Mouse (Mus musculus) neural tube, embryonic 12.5 days (tissue): ENCODE data around the gene Mei1. TPM values are rescaled to one million over a fixed set of nuclear protein-coding genes. Genes with fewer than 3 reads are reported as not detected.

Source experiments
- ATAC-seq: fragments of 200-750 bp; cut with Nextera tagmentation; 2 replicates; pipeline ENCODE4 v1.8.0; 2017; ENCODE audit warnings: low read depth, mild to moderate bottlenecking, moderate TSS enrichment, moderate library complexity; ENCODE audit not compliant: low FRiP score
- H3K27ac ChIP-seq: fragments of 300-500 bp; sonication (generic); 2 replicates; pipeline ENCODE4 v1.5.1; 2016
- H3K27me3 ChIP-seq: fragments of 300-500 bp; sonication (generic); replicated peaks from 2 replicates; pipeline ENCODE4 v1.6.1; 2016; ENCODE audit warnings: mild to moderate bottlenecking
- H3K36me3 ChIP-seq: fragments of 300-500 bp; sonication (generic); 2 replicates; pipeline ENCODE4 v1.6.1; 2016; ENCODE audit warnings: mild to moderate bottlenecking
- H3K4me1 ChIP-seq: fragments of 300-500 bp; sonication (generic); 2 replicates; pipeline ENCODE4 v1.6.1; 2016
- H3K4me2 ChIP-seq: fragments of 300-500 bp; sonication (generic); replicated peaks from 2 replicates; pipeline ENCODE4 v1.6.1; 2016; ENCODE audit warnings: mild to moderate bottlenecking
- H3K4me3 ChIP-seq: fragments of 300-500 bp; sonication (generic); 2 replicates; pipeline ENCODE4 v1.5.1; 2016
- H3K9ac ChIP-seq: fragments of 300-500 bp; sonication (generic); 2 replicates; pipeline ENCODE4 v1.6.1; 2016; ENCODE audit warnings: mild to moderate bottlenecking
- H3K9me3 ChIP-seq: fragments of 300-500 bp; sonication (generic); 2 replicates; pipeline ENCODE4 v1.6.1; 2016; ENCODE audit warnings: mild to moderate bottlenecking
- WGBS: fragments of 180-500 bp; shearing (Covaris S2); methylation state at CpG from one replicate; pipeline ENCODE4 v1.1.7; 2016; 5-methylcytosine and 5-hydroxymethylcytosine counted together
- polyA plus RNA-seq: library from polyadenylated mRNA; unstranded; fragments of >200 nt; fragmentation: Nextera tagmentation; extraction: Ambion mirVana; gene quantifications from 2 replicates; pipeline ENCODE4 v1.2.1, GENCODE M21; 2016

Mei1 gene
- polyA plus RNA-seq, 1 experiment from 2014 or later, result 0.08 TPM

DNA sequence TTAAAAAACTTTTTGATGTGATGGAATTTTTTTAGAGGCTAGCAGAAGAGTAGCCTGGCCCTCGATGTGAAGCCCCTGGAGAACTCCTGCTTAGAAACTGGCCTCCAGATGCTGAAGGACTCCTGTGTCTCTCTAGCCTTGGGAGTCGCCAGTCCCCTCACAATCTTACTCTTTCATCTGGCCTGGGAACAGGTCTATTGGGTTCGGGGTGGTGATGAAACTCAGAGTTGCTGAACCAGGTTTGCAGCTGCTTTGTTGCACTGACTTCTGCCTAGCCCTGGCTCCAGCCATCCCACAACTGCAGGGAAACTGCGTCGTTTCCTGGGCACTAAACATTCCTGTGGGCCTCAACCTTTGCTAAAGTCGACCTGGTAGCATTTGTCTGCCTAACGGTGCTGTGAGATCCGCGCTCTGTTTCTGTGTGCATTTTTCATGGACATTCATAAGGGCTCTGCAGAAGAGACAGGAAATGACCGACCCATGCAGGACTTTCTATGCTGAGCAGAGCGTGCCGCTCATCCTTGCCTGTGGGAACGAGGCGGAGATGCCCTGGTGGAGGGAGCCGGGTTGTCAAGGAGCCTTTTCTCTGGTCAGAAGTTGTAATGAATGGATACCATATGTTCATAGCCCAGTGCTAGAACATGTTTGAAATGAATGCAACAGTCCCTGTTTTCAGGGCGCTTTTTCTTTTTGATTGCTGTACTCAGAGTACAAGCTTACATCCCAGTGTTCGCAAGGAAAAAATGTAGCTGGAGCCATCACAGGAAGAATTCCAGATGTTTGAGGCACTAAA lies 88.6 kb downstream of the Mei1 start:
- H3K4me2 ChIP-seq, result 0 out of 2 replicates have a peak overlapping the region, but pooled peaks have one; percentile 22
- no peaks in the 10 kb centered on the region for H3K27me3 ChIP-seq
- WGBS, result 58% methylated on average over 17 of the region's 17 CpGs
- H3K4me3 ChIP-seq, result no peak overlapping the region
- H3K36me3 ChIP-seq, result peaks cover 12% of the 10 kb centered on the region
- H3K9me3 ChIP-seq, result no peaks in the 10 kb centered on the region
- H3K27ac ChIP-seq, result no peak overlapping the region
- H3K9ac ChIP-seq, result no peak overlapping the region
- H3K4me1 ChIP-seq, result peaks cover 41% of the 10 kb centered on the region
- no peak for ATAC-seq

DNA sequence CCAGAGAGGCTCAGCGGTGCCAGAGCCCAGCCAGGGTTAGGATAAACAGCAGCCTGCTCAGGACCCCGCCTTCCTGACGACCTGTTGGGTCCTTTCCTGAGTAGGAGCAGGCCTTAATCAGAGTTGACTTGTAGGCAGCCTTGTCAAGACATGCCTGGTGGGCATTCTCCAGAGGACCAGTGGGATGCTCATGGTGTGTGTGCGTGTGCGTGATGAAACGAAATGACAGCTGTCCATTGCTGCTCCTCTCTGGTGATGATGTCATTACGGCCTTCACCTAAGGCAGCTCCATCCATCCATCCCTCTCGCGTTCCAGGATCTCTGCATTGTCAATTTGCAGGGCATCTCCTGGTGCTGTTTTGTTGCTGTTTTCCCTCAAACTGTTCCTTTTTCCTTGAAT lies 89.7 kb downstream of the Mei1 start:
- Histone ChIP-seq H3K27me3 (no peaks in the 10 kb centered on the region), H3K9me3 (no peaks in the 10 kb centered on the region), H3K4me2 (no peak overlapping the region), H3K36me3 (peaks cover 12% of the 10 kb centered on the region), H3K27ac (no peak overlapping the region), H3K4me3 (no peak overlapping the region), H3K9ac (no peak overlapping the region), H3K4me1 (peaks cover 50% of the 10 kb centered on the region)
- ATAC-seq, result no peak
- 86% methylated on average over 9 of the region's 9 CpGs for WGBS

DNA sequence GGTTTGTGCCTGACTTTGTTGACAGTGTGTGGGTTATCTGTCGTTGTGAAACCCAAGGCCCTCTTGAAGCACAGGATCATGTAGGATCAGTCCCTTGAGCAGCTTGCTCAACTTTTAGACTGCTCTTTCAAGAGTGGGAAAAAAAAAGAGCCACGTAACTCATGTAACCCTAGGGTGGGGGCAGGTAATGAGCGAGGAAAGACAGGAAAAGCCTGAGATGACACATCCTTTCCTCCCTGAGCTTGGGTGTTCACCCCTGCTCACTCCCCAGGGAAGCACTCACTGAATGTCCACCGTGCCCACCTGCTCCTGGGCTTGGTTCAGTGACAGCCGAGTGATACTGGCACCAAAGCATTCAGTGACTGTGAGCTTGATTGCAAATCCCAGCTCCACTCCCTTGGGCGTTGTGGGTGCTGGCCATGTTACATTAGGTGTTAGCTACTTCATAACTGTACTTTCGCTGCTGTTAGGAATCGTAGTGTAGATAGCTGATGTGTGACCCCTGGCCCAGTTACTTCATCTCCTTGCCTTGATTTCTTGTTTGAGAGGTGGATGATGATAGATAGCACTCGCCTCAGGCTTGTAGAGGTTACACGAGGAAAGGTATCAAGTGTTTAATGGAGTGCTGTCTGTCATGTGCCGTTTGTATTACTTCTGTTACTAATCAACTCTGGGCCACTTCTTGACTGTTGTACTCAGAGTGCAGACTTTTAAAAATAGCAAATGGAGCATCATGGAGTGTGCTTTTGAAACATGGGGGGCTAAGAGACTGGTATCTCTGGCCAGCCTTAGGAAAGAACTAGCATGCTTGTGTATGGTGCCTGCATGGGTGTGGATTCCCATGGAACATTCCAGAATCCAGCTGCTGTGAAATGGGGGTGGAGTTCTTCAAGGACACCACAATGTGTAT lies 91.2 kb downstream of the Mei1 start:
- Histone ChIP-seq H3K4me2 (no peak overlapping the region), H3K27ac (no peak overlapping the region), H3K9me3 (no peaks in the 10 kb centered on the region), H3K9ac (no peak overlapping the region), H3K4me3 (no peak overlapping the region), H3K27me3 (no peaks in the 10 kb centered on the region), H3K4me1 (peaks cover 55% of the 10 kb centered on the region), H3K36me3 (peaks cover 7% of the 10 kb centered on the region)
- ATAC-seq, result no peak
- WGBS, result 82% methylated on average over 11 of the region's 11 CpGs

DNA sequence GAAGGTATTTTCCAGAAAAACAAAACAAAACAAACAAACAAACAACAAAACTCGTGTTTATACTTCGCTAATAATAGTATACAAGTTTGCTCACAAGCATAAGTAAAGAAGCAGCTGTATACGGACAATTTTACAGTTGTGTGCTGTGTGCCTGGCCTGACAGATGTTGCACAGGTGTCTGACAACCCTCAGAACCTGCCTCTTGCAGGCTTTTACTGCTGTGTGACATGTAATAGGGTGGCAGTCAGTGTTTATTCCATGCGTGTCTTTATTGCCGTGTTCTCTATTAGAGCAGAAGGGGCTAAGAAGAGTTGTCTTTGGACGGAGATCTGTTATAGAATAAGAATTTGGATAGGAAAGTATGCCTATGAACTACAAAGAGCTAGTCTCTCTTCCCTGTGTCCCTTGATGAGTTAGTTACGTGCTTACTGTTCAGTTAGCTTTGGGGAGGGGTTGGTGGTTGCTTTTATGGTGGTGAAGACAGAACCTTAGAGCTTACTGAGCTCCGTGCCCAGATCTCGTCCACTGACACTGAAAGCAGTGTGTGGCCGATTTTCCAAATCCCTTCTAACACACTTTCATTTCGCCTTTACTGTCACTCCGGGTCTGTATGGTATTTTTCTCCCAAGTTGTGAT lies 92.3 kb downstream of the Mei1 start:
- no peaks in the 10 kb centered on the region for H3K9me3 ChIP-seq
- H3K4me2 ChIP-seq, result no peak overlapping the region
- ATAC-seq, result no peak
- 86% methylated on average over 12 of the region's 12 CpGs for WGBS
- no peak overlapping the region for H3K27ac ChIP-seq
- H3K9ac ChIP-seq, result no peak overlapping the region
- peaks cover 3% of the 10 kb centered on the region; the same call in 1 of the 2 replicates for H3K36me3 ChIP-seq
- no peaks in the 10 kb centered on the region for H3K27me3 ChIP-seq
- no peak overlapping the region for H3K4me3 ChIP-seq
- peaks cover 62% of the 10 kb centered on the region for H3K4me1 ChIP-seq

DNA sequence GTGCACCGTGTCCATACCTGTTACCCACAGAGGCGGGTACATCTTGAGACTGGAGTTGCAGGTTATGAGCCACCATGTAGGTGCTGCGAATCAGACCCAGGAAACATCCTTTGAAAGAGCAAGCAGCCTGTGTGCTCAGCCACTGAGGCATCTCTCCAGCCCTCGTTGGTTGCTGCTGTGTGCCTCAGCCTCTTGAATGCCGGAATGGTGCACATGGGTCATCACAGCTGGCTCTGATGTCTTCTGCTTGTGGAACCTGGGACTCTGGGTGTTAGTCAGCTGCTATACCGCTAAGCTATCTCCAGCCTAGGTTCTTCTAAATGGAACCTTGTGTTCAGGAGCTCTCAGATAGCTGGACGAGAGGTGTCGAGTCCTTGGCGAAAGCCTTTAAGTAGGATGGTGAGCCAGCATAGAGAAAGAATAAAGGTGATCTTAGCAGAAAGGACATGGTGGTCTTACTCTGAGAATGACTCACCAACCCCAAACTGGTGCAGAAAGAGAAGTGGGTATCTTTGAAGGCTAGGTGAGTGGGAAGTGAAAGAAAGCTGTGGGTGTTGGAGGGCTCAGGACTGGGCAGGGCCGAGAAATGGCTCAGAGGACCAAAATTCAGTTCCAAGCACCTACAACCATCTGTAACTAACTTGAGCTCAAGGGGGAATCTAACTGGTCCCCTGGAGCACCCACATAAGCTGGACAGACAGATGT lies 93.7 kb downstream of the Mei1 start:
- peaks cover 66% of the 10 kb centered on the region for H3K4me1 ChIP-seq
- no peak overlapping the region for H3K9ac ChIP-seq

DNA sequence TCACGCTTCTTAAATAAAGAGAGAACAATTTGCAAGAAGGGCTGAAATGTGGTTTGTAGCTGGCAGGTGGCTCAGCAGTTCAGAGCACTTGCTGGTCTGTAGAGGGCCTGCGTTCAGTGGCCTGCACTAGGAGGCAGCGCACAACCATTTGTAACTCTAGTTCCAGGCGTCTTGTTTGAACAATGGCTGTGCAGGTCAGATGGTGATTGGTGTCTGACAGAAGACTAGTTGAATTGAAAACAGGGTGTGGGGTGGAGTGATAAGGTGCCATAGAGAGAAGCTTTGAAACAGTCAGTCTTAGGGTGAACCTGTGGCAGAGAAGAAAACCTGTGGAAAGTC lies 94.2 kb downstream of the Mei1 start:
- no peaks in the 10 kb centered on the region for H3K27me3 ChIP-seq
- WGBS, result 48% methylated on average over 4 of the region's 4 CpGs
- no peak overlapping the region for H3K9ac ChIP-seq
- H3K27ac ChIP-seq, result no peak overlapping the region
- H3K4me1 ChIP-seq, result peaks cover 61% of the 10 kb centered on the region
- no peak overlapping the region for H3K4me2 ChIP-seq
- H3K9me3 ChIP-seq, result no peaks in the 10 kb centered on the region
- H3K36me3 ChIP-seq, result no peaks in the 10 kb centered on the region
- ATAC-seq, result no peak
- H3K4me3 ChIP-seq, result no peak overlapping the region

More for the DNA sequence above, 93.7 kb downstream of the Mei1 start:
- no peak overlapping the region for H3K4me2 ChIP-seq
- no peak overlapping the region for H3K27ac ChIP-seq
- no peak for ATAC-seq
- WGBS, result 85% methylated on average over 10 of the region's 10 CpGs
- H3K4me3 ChIP-seq, result no peak overlapping the region
- H3K27me3 ChIP-seq, result no peaks in the 10 kb centered on the region
- H3K9me3 ChIP-seq, result no peaks in the 10 kb centered on the region
- H3K36me3 ChIP-seq, result no peaks in the 10 kb centered on the region

DNA sequence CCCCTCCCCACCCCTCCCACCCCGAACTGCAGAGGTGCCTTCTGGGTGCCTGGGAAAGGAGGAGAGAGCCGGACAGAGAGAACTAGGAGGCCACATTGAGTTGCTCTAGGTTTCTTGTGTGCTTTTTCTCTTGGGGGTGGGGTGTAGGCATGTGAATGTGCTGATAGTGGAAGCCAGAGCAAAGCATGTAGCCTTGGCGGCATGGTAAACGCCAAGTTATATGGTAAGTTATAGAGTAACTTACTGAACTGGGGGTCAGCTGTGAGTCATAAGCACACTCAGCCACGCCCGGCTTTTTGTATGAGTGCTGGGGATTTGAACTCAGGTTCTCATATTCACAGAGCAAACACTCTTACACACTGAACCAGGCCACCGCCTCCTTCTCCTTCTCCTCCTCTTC lies 94.7 kb downstream of the Mei1 start:
- Histone ChIP-seq H3K4me3 (no peak overlapping the region), H3K9ac (no peak overlapping the region), H3K9me3 (no peaks in the 10 kb centered on the region), H3K36me3 (no peaks in the 10 kb centered on the region), H3K4me2 (no peak overlapping the region), H3K27ac (no peak overlapping the region), H3K4me1 (peaks cover 57% of the 10 kb centered on the region), H3K27me3 (no peaks in the 10 kb centered on the region)
- 76% methylated on average over 7 of the region's 7 CpGs for WGBS
- no peak for ATAC-seq

DNA sequence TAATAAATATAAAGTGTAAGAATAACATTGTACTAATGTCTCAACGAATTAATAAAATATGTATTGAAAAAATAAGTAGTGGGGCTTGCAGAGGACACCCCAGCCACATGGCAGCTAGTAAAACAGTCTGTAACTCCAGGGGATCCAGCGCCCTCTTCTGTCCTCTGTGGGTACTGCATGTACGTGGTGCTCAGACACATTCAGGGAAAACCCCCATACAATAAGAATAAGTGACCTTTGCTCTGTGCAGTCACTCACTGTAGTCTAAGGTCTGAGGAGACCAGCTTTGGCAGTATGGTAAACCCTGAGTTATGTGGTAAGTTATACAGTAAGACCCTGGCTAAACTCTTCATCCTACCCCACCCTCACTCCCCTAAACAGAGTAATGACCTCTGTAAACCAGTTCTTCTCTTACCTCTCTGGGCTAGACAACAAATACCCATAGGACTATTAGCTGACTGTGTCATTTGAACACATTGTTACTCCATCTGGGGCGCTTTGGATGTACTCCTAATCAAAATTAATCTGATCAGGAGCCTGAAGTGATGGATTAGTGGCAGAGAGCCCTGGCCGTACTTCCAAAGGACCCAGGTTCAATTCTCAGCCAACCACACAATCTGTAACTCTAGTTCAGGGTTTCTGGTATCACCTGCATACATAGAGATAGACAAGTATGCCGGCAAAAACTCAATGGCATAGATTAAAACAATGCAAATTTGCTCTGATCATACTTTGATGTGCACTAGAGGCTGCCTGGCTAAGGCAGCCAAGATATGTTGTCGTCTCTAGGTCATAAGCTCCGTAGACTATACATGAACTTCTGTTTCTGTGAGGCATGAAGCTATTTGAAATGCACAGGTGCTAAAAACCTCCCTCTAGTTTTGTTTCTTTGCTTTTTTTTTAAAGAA lies 95.8 kb downstream of the Mei1 start:
- H3K4me1 ChIP-seq, result peaks cover 54% of the 10 kb centered on the region

DNA sequence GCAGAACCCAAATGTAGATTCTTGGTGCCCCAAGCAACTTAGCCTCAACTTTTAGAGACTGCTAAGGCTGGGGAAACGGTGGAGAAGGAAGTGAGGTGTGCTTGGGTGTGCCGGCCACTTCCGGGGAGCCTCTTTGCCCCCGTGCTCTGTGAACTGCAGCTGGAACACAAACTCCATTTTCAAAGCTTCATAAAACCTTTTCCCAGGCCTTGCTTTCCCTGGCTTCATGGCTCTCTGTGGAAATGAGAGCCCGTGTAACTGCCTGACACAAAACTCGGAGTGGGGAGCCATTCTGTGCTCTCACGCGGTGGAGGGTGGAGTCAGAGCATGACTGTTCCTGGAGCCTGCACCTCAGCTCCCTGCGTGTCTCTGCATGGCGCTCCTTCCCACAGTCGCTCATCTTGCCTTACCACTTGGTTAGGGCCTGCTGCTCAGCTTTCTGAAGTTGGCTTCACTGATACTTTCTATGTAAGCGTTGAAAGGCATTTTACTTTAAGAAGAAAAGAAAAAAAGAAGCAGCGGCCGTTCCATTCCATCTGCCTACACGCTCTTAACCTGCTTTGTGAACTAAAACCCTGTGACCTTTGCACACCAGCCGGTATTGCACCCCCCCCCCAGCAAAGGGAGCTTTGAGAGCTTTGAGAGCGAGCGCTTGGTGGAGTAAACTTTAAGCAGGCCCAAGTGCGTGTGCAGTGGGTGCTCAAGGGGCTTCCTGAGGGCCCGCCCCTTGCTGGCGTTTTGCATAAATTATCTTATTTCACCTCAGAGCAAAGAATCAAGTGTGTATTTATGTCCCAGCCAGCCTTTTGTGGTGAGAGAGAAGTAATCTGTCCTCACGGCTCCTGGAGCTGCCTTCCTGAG lies 96.7 kb downstream of the Mei1 start:
- Histone ChIP-seq H3K9ac (no peak overlapping the region), H3K27me3 (no peaks in the 10 kb centered on the region), H3K27ac (no peak overlapping the region), H3K4me3 (no peak overlapping the region), H3K4me2 (no peak overlapping the region), H3K36me3 (peaks cover 18% of the 10 kb centered on the region), H3K9me3 (no peaks in the 10 kb centered on the region), H3K4me1 (peaks cover 47% of the 10 kb centered on the region)
- WGBS, result 50% methylated on average over 22 of the region's 22 CpGs
- no peak for ATAC-seq

More for the DNA sequence above, 95.8 kb downstream of the Mei1 start:
- Histone ChIP-seq H3K9ac (no peak overlapping the region), H3K27me3 (no peaks in the 10 kb centered on the region), H3K27ac (no peak overlapping the region), H3K9me3 (no peaks in the 10 kb centered on the region), H3K4me3 (no peak overlapping the region), H3K36me3 (peaks cover 9% of the 10 kb centered on the region; the same call in 1 of the 2 replicates), H3K4me2 (no peak overlapping the region)
- WGBS, result 61% methylated on average over 8 of the region's 8 CpGs
- no peak for ATAC-seq

DNA sequence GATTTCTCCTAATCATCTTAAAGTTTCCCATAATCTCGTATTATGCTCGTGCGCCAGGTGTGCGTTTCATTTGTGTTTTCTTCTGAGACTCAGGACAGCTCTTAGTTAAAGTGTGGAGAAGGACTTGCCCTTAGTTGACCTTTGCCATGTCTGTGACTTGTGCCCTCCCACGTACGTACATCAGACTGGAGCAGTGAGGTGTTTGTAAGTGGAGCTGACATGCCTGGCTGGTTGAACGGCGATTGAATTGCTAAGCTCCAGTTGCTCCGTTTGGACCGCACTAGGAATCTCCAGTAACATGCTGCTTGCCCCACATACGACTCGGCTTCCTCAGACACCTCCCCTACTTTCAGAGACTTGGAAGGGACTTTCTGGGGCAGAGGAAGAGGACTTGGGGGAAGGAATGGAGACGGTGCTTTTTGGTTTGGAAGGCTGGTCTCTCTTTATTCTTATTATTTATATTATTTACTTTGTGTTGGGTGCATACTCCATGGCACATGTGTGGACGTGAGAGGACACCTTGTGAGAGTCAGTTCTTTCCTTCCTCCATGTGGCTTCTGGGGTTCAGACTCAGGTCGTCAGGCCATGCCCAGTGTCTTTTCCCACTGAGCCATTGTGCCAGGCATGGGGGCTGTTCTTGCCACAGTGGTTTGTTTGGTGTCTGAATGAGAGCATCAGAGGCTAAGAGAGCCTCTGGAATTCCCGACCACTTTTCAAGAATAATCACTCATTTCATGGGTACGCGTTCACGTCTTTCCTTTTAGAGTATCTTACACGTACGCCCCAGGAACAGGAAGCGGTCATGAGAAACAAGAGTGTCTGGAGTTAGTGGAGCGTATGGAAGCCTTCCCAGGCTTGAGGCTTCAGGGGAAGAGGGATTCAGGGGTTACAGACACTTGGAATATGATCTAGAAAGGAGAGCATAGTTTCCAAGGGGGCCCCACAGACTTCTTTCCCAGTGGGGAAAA lies 97.7 kb downstream of the Mei1 start:
- peaks cover 28% of the 10 kb centered on the region for H3K36me3 ChIP-seq
- no peaks in the 10 kb centered on the region for H3K9me3 ChIP-seq
- WGBS, result 64% methylated on average over 23 of the region's 23 CpGs
- no peak overlapping the region for H3K4me2 ChIP-seq
- no peak overlapping the region for H3K4me3 ChIP-seq
- no peak for ATAC-seq
- no peaks in the 10 kb centered on the region for H3K27me3 ChIP-seq
- H3K27ac ChIP-seq, result no peak overlapping the region
- peaks cover 42% of the 10 kb centered on the region for H3K4me1 ChIP-seq
- H3K9ac ChIP-seq, result no peak overlapping the region
